Mouse (Mus musculus) cortical plate, adult 2 months (tissue): Measurements from ENCODE around the gene Rpain.
A peak's percentile ranks its signal among the peaks of the same experiment; 100 is the strongest.

Source experiments
- CTCF ChIP-seq: fragments of 200-500 bp; IDR thresholded peaks from 2 replicates; pipeline ENCODE4 v1.5.1; 2011; ENCODE audit warnings: mild to moderate bottlenecking, control low read depth, low read length; ENCODE audit not compliant: insufficient read depth; ENCODE audit errors: extremely low read depth
- POLR2A ChIP-seq: fragments of 200-500 bp; IDR thresholded peaks from 2 replicates; pipeline ENCODE4 v1.6.1; 2011; ENCODE audit warnings: mild to moderate bottlenecking, low read length, control low read depth; ENCODE audit not compliant: insufficient read depth; ENCODE audit errors: extremely low read depth

- TF ChIP-seq POLR2A (no peak), CTCF (0 out of 2 replicates have a peak, but pooled peaks have one; percentile 24)
These were observed 27.4 kb upstream of the Rpain start for GRCm38 (mm10) chr11:70942596-70942995.
